Mouse (Mus musculus): ENCODE results near the gene D1Ertd622e.

- TF ChIP-seq CTCF (conservative IDR thresholded peaks at IDR 0.05; ENCODE audit: insufficient read depth, insufficient read length, low read depth, low read length): no peak
- no peak for TF ChIP-seq POLR2A (IDR thresholded peaks at IDR 0.05; ENCODE audit: low read depth, low read length)
These were observed 39.2 kb downstream of the D1Ertd622e start for GRCm38 (mm10) chr1:97622574-97623208.

All from kidney, adult 2 months (tissue).